Mouse (Mus musculus) megakaryocyte-erythroid progenitor cell, adult 5-6 weeks (primary cell): ENCODE results near the gene Astn2. TPM values are rescaled to one million over a fixed set of nuclear protein-coding genes. Genes with fewer than 3 reads are reported as not detected.
"Not testable (repeated sequence)": the region's sequence is repeated elsewhere in the genome, so short reads cannot be mapped to it uniquely, and the experiment has no call there.

Experiments used
- ATAC-seq: replicated peaks from 2 replicates; pipeline ENCODE4 v1.8.0; 2016; ENCODE audit warnings: mild to moderate bottlenecking, inconsistent platforms; ENCODE audit not compliant: severe bottlenecking, poor library complexity, low FRiP score, low TSS enrichment
- total RNA-seq, 2 experiments: library from RNA; stranded (forward) in 1 of 2; stranded (reverse) in 1 of 2; fragments of 200-1000, 215-1000 nt in 1 of 2; fragments of >200 nt in 1 of 2; fragmentation: Nextera tagmentation in 1 of 2; gene quantifications; 2 replicates each; pipeline ENCODE4 v1.2.3; 2014 to 2017

The Astn2 gene
- total RNA-seq, 2 experiments from 2014 or later, result not detected

GRCm38 (mm10) chr4:65710623-65711022 is 693.8 kb downstream of the Astn2 start:
- ATAC-seq, result no peak

GRCm38 (mm10) chr4:65701848-65702247 is 702.6 kb downstream of the Astn2 start:
- no peak for ATAC-seq

- no peak for ATAC-seq
Measured at GRCm38 (mm10) chr4:65699743-65700361, 704.6 kb downstream of the Astn2 start.

- no peak for ATAC-seq
Measured at GRCm38 (mm10) chr4:65695241-65695640, 709.2 kb downstream of the Astn2 start.

GRCm38 (mm10) chr4:65694011-65694410 is 710.4 kb downstream of the Astn2 start:
- ATAC-seq, result no peak

GRCm38 (mm10) chr4:65687006-65687723 is 717.2 kb downstream of the Astn2 start:
- ATAC-seq, result no peak

- no peak for ATAC-seq
Measured at GRCm38 (mm10) chr4:65686258-65687005, 718.0 kb downstream of the Astn2 start.

- no peak for ATAC-seq
Measured at GRCm38 (mm10) chr4:65684401-65684800, 720.0 kb downstream of the Astn2 start.

GRCm38 (mm10) chr4:65679786-65680185 is 724.6 kb downstream of the Astn2 start:
- not testable (repeated sequence) for ATAC-seq

- ATAC-seq, result no peak
Measured at GRCm38 (mm10) chr4:65678929-65679328, 725.5 kb downstream of the Astn2 start.

GRCm38 (mm10) chr4:65678495-65678894 is 725.9 kb downstream of the Astn2 start:
- no peak for ATAC-seq

- ATAC-seq, result no peak
Measured at GRCm38 (mm10) chr4:65674267-65674978, 730.0 kb downstream of the Astn2 start.

- ATAC-seq, result no peak
Measured at GRCm38 (mm10) chr4:65673418-65673933, 730.9 kb downstream of the Astn2 start.

- no peak for ATAC-seq
Measured at GRCm38 (mm10) chr4:65672294-65672693, 732.1 kb downstream of the Astn2 start.

GRCm38 (mm10) chr4:65671585-65672184 is 732.7 kb downstream of the Astn2 start:
- ATAC-seq, result no peak

- ATAC-seq, result no peak
Measured at GRCm38 (mm10) chr4:65667030-65667610, 737.3 kb downstream of the Astn2 start.

- ATAC-seq, result no peak
Measured at GRCm38 (mm10) chr4:65663176-65663575, 741.2 kb downstream of the Astn2 start.

- ATAC-seq, result 0 out of 2 replicates have a peak, but pooled peaks have one; percentile 41
Measured at GRCm38 (mm10) chr4:65654723-65655122, 749.7 kb downstream of the Astn2 start.

- ATAC-seq, result no peak
Measured at GRCm38 (mm10) chr4:65642611-65643010, 761.8 kb downstream of the Astn2 start.
